Mouse (Mus musculus) neural tube, embryonic 11.5 days (tissue): ENCODE results near the gene Clic5. TPM values are rescaled to one million over a fixed set of nuclear protein-coding genes. Genes with fewer than 3 reads are reported as not detected.

ENCODE experiments used
- ATAC-seq: fragments of 200-750 bp; cut with Nextera tagmentation; 2 replicates; pipeline ENCODE4 v1.8.0; 2017; ENCODE audit warnings: moderate number of reproducible peaks, mild to moderate bottlenecking, moderate TSS enrichment, moderate library complexity; ENCODE audit not compliant: insufficient read depth, low FRiP score, low TSS enrichment
- DNase-seq: peaks from one replicate; pipeline ENCODE4 v3.0.0-alpha.2; 2015; ENCODE audit warnings: low spot score
- H3K27ac ChIP-seq: fragments of 300-500 bp; sonication (generic); 2 replicates; pipeline ENCODE4 v1.5.1; 2014; ENCODE audit warnings: low read depth, mild to moderate bottlenecking, low read length
- H3K27me3 ChIP-seq: fragments of 300-500 bp; sonication (generic); 2 replicates; pipeline ENCODE4 v1.6.1; 2014; ENCODE audit warnings: mild to moderate bottlenecking, low read length, mixed read lengths; ENCODE audit not compliant: control insufficient read depth, insufficient read depth
- H3K36me3 ChIP-seq: fragments of 300-500 bp; sonication (generic); 2 replicates; pipeline ENCODE4 v1.6.1; 2014; ENCODE audit warnings: mild to moderate bottlenecking, low read length, moderate library complexity, mixed read lengths; ENCODE audit not compliant: control insufficient read depth, insufficient read depth
- H3K4me1 ChIP-seq: fragments of 300-500 bp; sonication (generic); 2 replicates; pipeline ENCODE4 v1.6.1; 2014; ENCODE audit warnings: low read length, mixed read lengths; ENCODE audit not compliant: control insufficient read depth, insufficient read depth
- H3K4me2 ChIP-seq: fragments of 300-500 bp; sonication (generic); 2 replicates; pipeline ENCODE4 v1.6.1; 2014; ENCODE audit warnings: low read depth, mild to moderate bottlenecking, moderate library complexity
- H3K4me3 ChIP-seq: fragments of 300-500 bp; sonication (generic); 2 replicates; pipeline ENCODE4 v1.5.1; 2014; ENCODE audit warnings: low read depth, low read length
- H3K9ac ChIP-seq: fragments of 300-500 bp; sonication (generic); 2 replicates; pipeline ENCODE4 v1.6.1; 2014; ENCODE audit warnings: mild to moderate bottlenecking, low read length
- H3K9me3 ChIP-seq: fragments of 300-500 bp; sonication (generic); 2 replicates; pipeline ENCODE4 v1.6.1; 2016; ENCODE audit warnings: low read length; ENCODE audit not compliant: control insufficient read depth
- WGBS: fragments of 180-500 bp; shearing (Covaris S2); extraction: QIAGEN DNeasy Blood & Tissue Kit; methylation state at CpG from one replicate; pipeline ENCODE4 v1.1.7; 2014; 5-methylcytosine and 5-hydroxymethylcytosine counted together
- polyA plus RNA-seq: library from polyadenylated mRNA; unstranded; fragments of >200 nt; fragmentation: Nextera tagmentation; extraction: Ambion mirVana; gene quantifications from 2 replicates; pipeline ENCODE4 v1.2.1, GENCODE M21; 2014

The Clic5 gene
- polyA plus RNA-seq, 1 experiment from 2014 or later, result 0.23 TPM

DNA sequence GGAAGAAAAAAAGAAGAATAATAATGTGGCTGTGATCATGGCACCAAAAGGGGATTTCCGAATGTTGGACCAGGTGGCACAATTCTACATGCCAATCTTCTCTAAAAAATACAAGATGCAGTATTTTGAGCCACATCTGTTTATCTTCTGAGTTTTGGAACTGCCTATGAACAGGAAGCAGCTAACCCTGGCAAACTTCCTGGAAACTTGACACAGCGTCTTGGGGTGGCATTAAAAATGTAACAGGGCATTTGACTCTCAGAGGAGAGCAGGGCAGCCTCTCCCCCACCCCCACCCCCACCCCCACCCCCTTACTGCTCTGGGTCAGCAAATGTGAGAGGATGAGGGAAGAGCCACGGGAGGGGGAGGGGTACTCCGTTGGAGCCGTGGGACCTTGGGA is 25.9 kb upstream of the Clic5 start:
- H3K4me3 ChIP-seq, result no peak overlapping the region
- H3K27me3 ChIP-seq, result no peaks in the 10 kb centered on the region
- WGBS, result 46% methylated on average over 5 of the region's 5 CpGs
- no peak overlapping the region for H3K27ac ChIP-seq
- H3K9ac ChIP-seq, result no peak overlapping the region
- ATAC-seq (no peak), DNase-seq (no peak)
- no peaks in the 10 kb centered on the region for H3K36me3 ChIP-seq
- no peaks in the 10 kb centered on the region for H3K9me3 ChIP-seq
- no peak overlapping the region for H3K4me2 ChIP-seq
- no peaks in the 10 kb centered on the region for H3K4me1 ChIP-seq

DNA sequence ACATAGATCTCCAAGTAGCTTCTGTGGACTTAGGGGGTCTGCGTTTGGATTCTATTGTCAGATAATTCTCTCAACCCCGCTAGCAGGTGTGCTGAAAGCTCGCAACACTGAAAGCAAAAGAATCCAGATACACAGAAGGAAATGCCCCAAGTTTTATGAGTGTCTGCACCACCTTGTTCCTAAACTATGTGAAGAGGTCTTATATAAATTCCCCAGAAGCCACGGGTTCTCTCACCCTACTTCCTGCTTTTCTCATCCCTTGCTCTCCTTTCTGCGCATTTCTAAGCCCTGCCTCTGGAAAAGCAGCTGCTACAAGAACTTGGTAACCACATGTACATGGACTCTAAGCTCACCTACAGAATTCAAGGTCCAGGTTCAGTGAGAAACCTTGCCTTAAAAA is 25.4 kb upstream of the Clic5 start:
- Histone ChIP-seq H3K4me1 (no peaks in the 10 kb centered on the region), H3K27me3 (no peaks in the 10 kb centered on the region), H3K4me3 (no peak overlapping the region), H3K9me3 (no peaks in the 10 kb centered on the region), H3K9ac (no peak overlapping the region), H3K4me2 (no peak overlapping the region), H3K36me3 (no peaks in the 10 kb centered on the region), H3K27ac (no peak overlapping the region)
- DNase-seq (no peak), ATAC-seq (no peak)
- 72% methylated on average over 5 of the region's 5 CpGs for WGBS

DNA sequence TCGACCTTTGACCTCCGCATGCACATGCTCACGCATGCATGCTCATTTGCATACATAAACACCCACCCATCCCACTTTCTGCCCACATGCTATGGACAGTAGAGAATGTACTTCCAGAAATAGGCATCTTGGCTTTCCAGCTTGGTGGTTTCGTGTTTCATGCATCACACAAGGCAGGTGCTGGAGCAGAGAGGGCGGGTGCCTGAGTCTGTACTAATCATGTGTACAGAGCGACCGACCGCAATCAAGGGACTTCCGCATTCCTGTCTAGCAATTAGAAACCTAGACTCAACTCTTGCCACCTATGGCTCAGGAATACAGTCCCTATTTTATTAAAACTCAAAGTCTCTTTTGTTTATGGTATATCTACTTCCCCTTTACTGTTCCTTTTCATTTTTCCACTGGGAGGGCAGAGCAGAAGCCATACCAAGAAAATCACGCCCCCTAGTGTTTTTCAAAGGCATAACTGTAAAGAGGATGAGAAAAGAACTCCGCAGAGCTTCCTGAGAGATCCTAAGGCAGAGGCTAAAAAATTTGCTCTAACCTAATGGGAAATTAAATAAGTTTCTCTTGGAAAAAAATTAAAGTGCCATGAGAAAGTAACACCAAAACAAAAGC is 22.5 kb upstream of the Clic5 start:
- WGBS, result 79% methylated on average over 11 of the region's 11 CpGs
- no peak for ATAC-seq
- no peak overlapping the region for H3K9ac ChIP-seq
- H3K27ac ChIP-seq, result no peak overlapping the region
- no peaks in the 10 kb centered on the region for H3K9me3 ChIP-seq
- H3K4me2 ChIP-seq, result no peak overlapping the region
- no peak overlapping the region for H3K4me3 ChIP-seq
- H3K4me1 ChIP-seq, result no peaks in the 10 kb centered on the region
- no peaks in the 10 kb centered on the region for H3K27me3 ChIP-seq
- no peak for DNase-seq
- no peaks in the 10 kb centered on the region for H3K36me3 ChIP-seq

DNA sequence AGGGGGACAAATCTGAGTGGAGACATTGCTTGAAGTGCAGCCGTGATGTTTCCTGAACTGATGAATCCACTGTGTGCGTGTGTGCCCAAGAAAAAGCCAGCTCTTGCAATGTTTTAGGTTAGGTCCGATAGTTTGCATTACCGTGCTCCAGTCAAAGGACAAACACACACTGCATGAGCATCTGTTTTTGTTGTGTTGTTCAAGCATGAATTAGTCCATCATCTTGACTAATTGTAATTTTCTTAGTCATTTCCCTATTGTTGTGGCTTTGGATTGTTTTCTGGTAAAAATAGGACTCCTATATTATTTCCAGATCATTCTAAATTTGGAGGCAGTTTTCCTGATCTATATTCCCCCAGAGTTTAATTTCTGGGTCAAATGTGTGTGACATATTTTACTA is 18.7 kb upstream of the Clic5 start:
- 91% methylated on average over 4 of the region's 4 CpGs for WGBS
- no peak overlapping the region for H3K4me3 ChIP-seq

DNA sequence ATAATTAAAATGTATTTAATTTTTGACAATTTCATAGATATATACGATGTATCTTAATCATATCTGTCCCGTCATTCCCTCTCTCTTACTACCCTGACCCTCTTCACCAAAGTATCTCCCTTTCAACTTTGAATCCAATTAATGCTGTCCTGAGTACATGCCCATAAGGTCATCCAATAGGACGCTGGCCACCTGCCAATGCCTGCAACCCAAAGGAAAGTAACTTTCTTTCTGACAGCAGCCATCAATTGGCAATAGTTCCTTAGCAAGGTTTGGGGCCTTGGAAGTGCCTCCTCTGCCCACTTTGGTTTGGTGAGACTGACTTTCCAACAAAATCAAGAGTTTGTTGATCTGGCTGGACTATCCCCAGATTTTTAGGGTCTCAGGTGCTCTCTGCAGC is 18.1 kb upstream of the Clic5 start:
- no peak overlapping the region for H3K4me2 ChIP-seq
- H3K4me1 ChIP-seq, result no peaks in the 10 kb centered on the region
- H3K4me3 ChIP-seq, result no peak overlapping the region
- ATAC-seq (no peak), DNase-seq (no peak)
- no peak overlapping the region for H3K9ac ChIP-seq
- no peaks in the 10 kb centered on the region for H3K9me3 ChIP-seq
- H3K27me3 ChIP-seq, result no peaks in the 10 kb centered on the region
- H3K36me3 ChIP-seq, result no peaks in the 10 kb centered on the region
- 92% methylated on average over 3 of the region's 3 CpGs for WGBS
- H3K27ac ChIP-seq, result no peak overlapping the region

More for the DNA sequence above, 18.7 kb upstream of the Clic5 start:
- no peaks in the 10 kb centered on the region for H3K36me3 ChIP-seq
- no peaks in the 10 kb centered on the region for H3K4me1 ChIP-seq
- no peaks in the 10 kb centered on the region for H3K27me3 ChIP-seq
- H3K9ac ChIP-seq, result no peak overlapping the region
- H3K4me2 ChIP-seq, result no peak overlapping the region
- no peaks in the 10 kb centered on the region for H3K9me3 ChIP-seq
- DNase-seq (no peak), ATAC-seq (no peak)
- H3K27ac ChIP-seq, result no peak overlapping the region

DNA sequence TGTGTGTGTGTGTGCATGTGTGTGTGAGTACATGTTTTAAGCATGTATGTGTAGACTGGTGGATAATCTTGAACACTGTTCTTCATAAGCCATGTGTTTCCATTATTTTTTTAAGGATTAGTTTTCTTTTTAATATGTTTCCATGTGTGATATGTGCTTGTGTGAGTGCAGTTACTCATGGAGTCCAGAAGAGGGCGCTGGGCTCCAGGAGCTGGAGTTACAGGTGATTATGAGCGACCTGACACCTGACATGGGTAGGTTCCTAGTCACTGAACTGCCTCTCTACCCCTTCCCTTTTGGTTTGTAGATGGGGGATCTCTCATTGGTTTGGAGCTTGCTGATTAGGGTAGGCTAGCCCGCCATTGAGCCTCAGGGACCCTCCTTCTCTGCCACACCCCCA is 16.5 kb upstream of the Clic5 start:
- H3K4me3 ChIP-seq, result no peak overlapping the region
- H3K27me3 ChIP-seq, result no peaks in the 10 kb centered on the region
- no peaks in the 10 kb centered on the region for H3K9me3 ChIP-seq
- 46% methylated on average over 3 of the region's 3 CpGs for WGBS
- H3K4me2 ChIP-seq, result no peak overlapping the region
- H3K9ac ChIP-seq, result no peak overlapping the region
- ATAC-seq, result no peak
- no peaks in the 10 kb centered on the region for H3K4me1 ChIP-seq
- H3K36me3 ChIP-seq, result no peaks in the 10 kb centered on the region
- no peak for DNase-seq
- H3K27ac ChIP-seq, result no peak overlapping the region

DNA sequence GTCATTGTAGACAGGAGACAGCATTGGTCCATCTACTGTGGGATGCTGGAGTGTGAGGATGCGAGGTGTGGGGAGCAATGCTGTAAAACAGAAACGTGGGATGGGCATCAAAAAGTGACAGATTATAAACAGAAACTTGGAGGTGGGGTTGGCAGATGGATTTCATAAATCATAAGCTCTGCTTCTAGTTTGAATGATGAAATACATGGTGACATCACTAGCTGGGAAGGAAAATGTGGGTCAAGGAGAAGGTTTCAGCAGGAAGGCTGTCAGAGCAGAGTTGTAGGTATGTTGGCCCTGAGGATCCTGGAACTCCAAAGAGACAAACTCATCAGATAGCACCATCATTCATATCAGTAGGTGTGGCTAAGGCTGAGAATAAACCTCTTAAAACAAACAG is 15.0 kb upstream of the Clic5 start:
- no peak for DNase-seq
- H3K9me3 ChIP-seq, result no peaks in the 10 kb centered on the region
- H3K36me3 ChIP-seq, result no peaks in the 10 kb centered on the region
- H3K4me3 ChIP-seq, result no peak overlapping the region
- H3K27me3 ChIP-seq, result no peaks in the 10 kb centered on the region
- no peak overlapping the region for H3K27ac ChIP-seq
- H3K4me2 ChIP-seq, result no peak overlapping the region
- no peak overlapping the region for H3K9ac ChIP-seq
- no peak for ATAC-seq
- 73% methylated on average over 2 of the region's 2 CpGs for WGBS
- H3K4me1 ChIP-seq, result no peaks in the 10 kb centered on the region

DNA sequence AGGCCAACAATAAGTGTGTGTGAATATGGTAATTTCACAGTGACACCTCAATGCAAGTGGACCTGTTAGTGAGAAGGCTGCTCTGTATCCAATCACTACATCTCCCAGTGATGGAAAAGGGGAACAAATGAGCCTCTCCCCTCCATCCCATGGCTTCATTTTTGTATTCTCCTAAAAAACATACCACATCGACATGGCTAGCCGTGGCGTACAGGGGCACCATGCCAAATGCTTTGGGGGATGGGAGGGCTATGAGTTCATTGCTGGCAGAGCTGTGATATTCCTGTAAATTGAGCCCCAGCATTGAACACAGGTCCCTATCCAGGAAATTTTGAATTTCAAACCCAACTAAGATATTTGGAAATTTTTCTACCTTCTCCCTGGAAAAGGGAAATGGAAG is 11.1 kb upstream of the Clic5 start:
- Histone ChIP-seq H3K36me3 (no peaks in the 10 kb centered on the region), H3K27ac (no peak overlapping the region), H3K9ac (no peak overlapping the region), H3K27me3 (no peaks in the 10 kb centered on the region), H3K4me2 (no peak overlapping the region), H3K9me3 (no peaks in the 10 kb centered on the region), H3K4me3 (no peak overlapping the region), H3K4me1 (no peaks in the 10 kb centered on the region)
- ATAC-seq (no peak), DNase-seq (no peak)
- 94% methylated on average over 3 of the region's 3 CpGs for WGBS

DNA sequence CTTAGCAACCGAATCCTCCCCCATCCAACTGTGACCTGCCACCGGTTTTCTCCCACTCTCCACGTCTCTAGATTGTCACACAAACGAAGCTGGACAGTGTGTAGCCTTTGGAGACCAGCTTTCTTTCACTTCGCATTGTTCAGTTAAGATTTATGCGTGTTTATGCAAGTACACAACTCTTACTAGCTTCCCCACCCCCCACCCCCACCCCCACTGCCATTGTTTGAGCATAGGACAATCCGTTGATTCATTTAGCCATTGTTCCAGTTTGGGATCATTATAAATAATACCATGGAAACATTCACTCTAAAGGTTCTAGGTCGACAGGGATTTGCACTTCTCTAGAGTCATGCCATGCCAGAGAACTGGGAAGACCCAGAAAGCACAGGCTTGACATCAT is 7.0 kb upstream of the Clic5 start:
- Histone ChIP-seq H3K9ac (no peak overlapping the region), H3K27me3 (no peaks in the 10 kb centered on the region), H3K27ac (no peak overlapping the region), H3K4me1 (no peaks in the 10 kb centered on the region), H3K4me2 (no peak overlapping the region), H3K4me3 (no peak overlapping the region), H3K9me3 (no peaks in the 10 kb centered on the region), H3K36me3 (no peaks in the 10 kb centered on the region)
- DNase-seq (no peak), ATAC-seq (no peak)
- WGBS, result 74% methylated on average over 8 of the region's 8 CpGs
